Mouse (Mus musculus) midbrain, embryonic 12.5 days (tissue): ENCODE data around the gene Gfpt1. TPM values are rescaled to one million over a fixed set of nuclear protein-coding genes. Genes with fewer than 3 reads are reported as not detected.

Source experiments
- ATAC-seq: fragments of 200-750 bp; cut with Nextera tagmentation; 2 replicates; pipeline ENCODE4 v1.8.0; 2017; ENCODE audit warnings: low read depth, moderate TSS enrichment, moderate library complexity; ENCODE audit not compliant: low FRiP score
- H3K27ac ChIP-seq: fragments of 300-500 bp; sonication (generic); replicated peaks from 2 replicates; pipeline ENCODE4 v1.5.1; 2016; ENCODE audit warnings: mild to moderate bottlenecking
- H3K27me3 ChIP-seq: fragments of 300-500 bp; sonication (generic); 2 replicates; pipeline ENCODE4 v1.6.1; 2016; ENCODE audit warnings: mild to moderate bottlenecking
- H3K36me3 ChIP-seq: fragments of 300-500 bp; sonication (generic); 2 replicates; pipeline ENCODE4 v1.6.1; 2016
- H3K4me1 ChIP-seq: fragments of 300-500 bp; sonication (generic); 2 replicates; pipeline ENCODE4 v1.6.1; 2016
- H3K4me2 ChIP-seq: fragments of 300-500 bp; sonication (generic); replicated peaks from 2 replicates; pipeline ENCODE4 v1.6.1; 2016; ENCODE audit warnings: mild to moderate bottlenecking, moderate library complexity
- H3K4me3 ChIP-seq: fragments of 300-500 bp; sonication (generic); 2 replicates; pipeline ENCODE4 v1.5.1; 2016; ENCODE audit warnings: mild to moderate bottlenecking
- H3K9ac ChIP-seq: fragments of 300-500 bp; sonication (generic); replicated peaks from 2 replicates; pipeline ENCODE4 v1.6.1; 2016; ENCODE audit warnings: mild to moderate bottlenecking, moderate library complexity
- H3K9me3 ChIP-seq: fragments of 300-500 bp; sonication (generic); 2 replicates; pipeline ENCODE4 v1.6.1; 2016; ENCODE audit warnings: mild to moderate bottlenecking
- WGBS: fragments of 180-500 bp; shearing (Covaris S2); methylation state at CpG from one replicate; pipeline ENCODE4 v1.1.7; 2016; 5-methylcytosine and 5-hydroxymethylcytosine counted together
- polyA plus RNA-seq: library from polyadenylated mRNA; unstranded; fragments of >200 nt; fragmentation: Nextera tagmentation; extraction: Ambion mirVana; gene quantifications from 2 replicates; pipeline ENCODE4 v1.2.1, GENCODE M21; 2016

The Gfpt1 gene
- polyA plus RNA-seq, 1 experiment from 2014 or later = 18.8 TPM

GRCm38 (mm10) chr6:87102421-87102911 is 59.8 kb downstream of the Gfpt1 start:
- Histone ChIP-seq H3K27ac (no peak overlapping the region), H3K27me3 (no peaks in the 10 kb centered on the region), H3K36me3 (no peaks in the 10 kb centered on the region), H3K4me2 (no peak overlapping the region), H3K9me3 (no peaks in the 10 kb centered on the region), H3K9ac (no peak overlapping the region), H3K4me3 (no peak overlapping the region), H3K4me1 (peaks cover 12% of the 10 kb centered on the region)
- ATAC-seq = no peak
- WGBS = 30% methylated on average over 7 of the region's 7 CpGs

DNA sequence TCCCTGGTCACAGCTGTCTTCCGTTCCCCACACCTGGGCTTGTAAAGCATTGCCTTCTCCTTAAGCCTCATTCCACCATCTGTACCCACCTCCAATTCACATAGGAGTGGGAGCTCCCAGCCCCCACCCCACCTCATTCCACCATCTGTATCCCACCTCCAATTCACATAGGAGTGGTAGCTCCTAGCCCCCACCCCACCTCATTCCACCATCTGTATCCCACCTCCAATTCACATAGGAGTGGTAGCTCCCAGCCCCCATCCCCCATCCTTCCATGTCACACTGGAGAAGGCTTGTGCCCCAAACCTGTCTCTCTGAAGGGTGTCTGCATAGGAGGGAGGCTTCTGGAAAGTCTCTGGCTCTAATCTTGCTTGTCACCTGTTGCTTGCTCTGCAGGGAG is 60.7 kb downstream of the Gfpt1 start:
- Histone ChIP-seq H3K36me3 (no peaks in the 10 kb centered on the region), H3K4me1 (peaks cover 12% of the 10 kb centered on the region), H3K27ac (no peak overlapping the region), H3K9ac (no peak overlapping the region), H3K9me3 (no peaks in the 10 kb centered on the region), H3K4me2 (no peak overlapping the region), H3K4me3 (no peak overlapping the region), H3K27me3 (no peaks in the 10 kb centered on the region)
- no peak for ATAC-seq
- WGBS = 100% methylated on average over 1 of the region's 1 CpGs

GRCm38 (mm10) chr6:87104123-87104796 is 61.6 kb downstream of the Gfpt1 start, which contains the start of gene D6Ertd527e:
Gene D6Ertd527e, plus strand, starts transcription at chr6:87104746.
- Histone ChIP-seq H3K9me3 (no peaks in the 10 kb centered on the region), H3K27me3 (no peaks in the 10 kb centered on the region), H3K4me3 (no peak within 1 kb of the TSS), H3K4me2 (no peak within 1 kb of the TSS), H3K27ac (no peak within 1 kb of the TSS), H3K4me1 (peaks cover 9% of the 10 kb centered on the region), H3K9ac (no peak within 1 kb of the TSS), H3K36me3 (no peaks in the 10 kb centered on the region)
- WGBS = 86% methylated on average over 11 of the region's 11 CpGs
- no peak for ATAC-seq

DNA sequence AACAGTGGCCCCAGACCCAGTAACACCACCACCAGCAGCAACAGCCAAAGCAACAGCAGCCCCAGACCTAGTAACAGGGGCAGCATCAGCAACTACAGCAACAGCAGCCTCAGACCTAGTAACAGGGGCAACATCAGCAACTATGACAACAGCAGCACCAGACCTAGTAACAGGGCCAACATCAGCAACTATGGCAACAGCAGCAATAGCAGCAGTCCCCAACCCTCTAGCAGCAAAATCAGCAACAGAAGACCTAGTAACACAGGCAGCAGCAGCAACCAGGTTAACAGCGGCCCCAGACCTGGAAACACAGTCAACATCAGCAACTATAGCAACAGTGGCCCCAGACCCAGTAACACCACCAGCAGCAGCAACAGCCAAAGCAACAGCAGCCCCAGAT is 68.8 kb downstream of the Gfpt1 start:
- H3K9ac ChIP-seq = no peak overlapping the region
- H3K4me1 ChIP-seq = no peaks in the 10 kb centered on the region
- WGBS = 95% methylated on average over 1 of the region's 1 CpGs
- H3K27ac ChIP-seq = no peak overlapping the region
- no peak overlapping the region for H3K4me3 ChIP-seq
- H3K27me3 ChIP-seq = no peaks in the 10 kb centered on the region
- H3K9me3 ChIP-seq = no peaks in the 10 kb centered on the region
- H3K36me3 ChIP-seq = no peaks in the 10 kb centered on the region
- no peak overlapping the region for H3K4me2 ChIP-seq
- ATAC-seq = no peak

DNA sequence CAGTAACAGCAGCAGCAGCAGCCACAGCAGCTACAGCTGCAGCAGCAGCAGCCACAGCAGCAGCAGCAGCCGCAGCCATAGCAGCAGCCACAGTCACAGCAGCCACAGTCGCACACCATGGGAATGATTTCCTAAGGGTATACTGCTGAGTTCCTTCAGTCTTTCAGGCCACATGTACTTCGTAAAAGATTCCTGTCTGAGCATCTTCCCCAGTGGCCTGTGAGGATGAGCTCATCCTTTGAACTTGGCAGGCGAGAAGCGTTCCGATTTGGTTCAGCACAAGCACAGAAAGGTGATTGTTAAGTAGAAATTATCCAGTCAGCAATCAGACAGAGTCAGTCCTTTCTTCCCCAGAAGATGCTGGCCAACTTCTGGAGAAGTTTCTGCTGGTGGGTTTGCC is 69.5 kb downstream of the Gfpt1 start:
- H3K27ac ChIP-seq = no peak overlapping the region

GRCm38 (mm10) chr6:87115981-87116380 is 73.3 kb downstream of the Gfpt1 start:
- 83% methylated on average over 2 of the region's 2 CpGs for WGBS

More for the DNA sequence above, 69.5 kb downstream of the Gfpt1 start:
- no peak overlapping the region for H3K4me2 ChIP-seq
- no peaks in the 10 kb centered on the region for H3K27me3 ChIP-seq
- H3K4me1 ChIP-seq = no peaks in the 10 kb centered on the region
- WGBS = 89% methylated on average over 6 of the region's 6 CpGs
- H3K9ac ChIP-seq = no peak overlapping the region
- H3K9me3 ChIP-seq = no peaks in the 10 kb centered on the region
- H3K36me3 ChIP-seq = no peaks in the 10 kb centered on the region
- no peak overlapping the region for H3K4me3 ChIP-seq
- no peak for ATAC-seq

GRCm38 (mm10) chr6:87116596-87116995 is 74.0 kb downstream of the Gfpt1 start:
- ATAC-seq = no peak
- no peaks in the 10 kb centered on the region for H3K36me3 ChIP-seq
- WGBS = 84% methylated on average over 7 of the region's 7 CpGs
- no peak overlapping the region for H3K4me3 ChIP-seq
- H3K27ac ChIP-seq = no peak overlapping the region
- no peaks in the 10 kb centered on the region for H3K4me1 ChIP-seq
- H3K4me2 ChIP-seq = no peak overlapping the region
- no peaks in the 10 kb centered on the region for H3K27me3 ChIP-seq
- no peak overlapping the region for H3K9ac ChIP-seq
- H3K9me3 ChIP-seq = no peaks in the 10 kb centered on the region

More at GRCm38 (mm10) chr6:87115981-87116380, 73.3 kb downstream of the Gfpt1 start:
- Histone ChIP-seq H3K4me2 (no peak overlapping the region), H3K9me3 (no peaks in the 10 kb centered on the region), H3K27me3 (no peaks in the 10 kb centered on the region), H3K36me3 (no peaks in the 10 kb centered on the region), H3K4me3 (no peak overlapping the region), H3K9ac (no peak overlapping the region), H3K4me1 (no peaks in the 10 kb centered on the region), H3K27ac (no peak overlapping the region)
- no peak for ATAC-seq

DNA sequence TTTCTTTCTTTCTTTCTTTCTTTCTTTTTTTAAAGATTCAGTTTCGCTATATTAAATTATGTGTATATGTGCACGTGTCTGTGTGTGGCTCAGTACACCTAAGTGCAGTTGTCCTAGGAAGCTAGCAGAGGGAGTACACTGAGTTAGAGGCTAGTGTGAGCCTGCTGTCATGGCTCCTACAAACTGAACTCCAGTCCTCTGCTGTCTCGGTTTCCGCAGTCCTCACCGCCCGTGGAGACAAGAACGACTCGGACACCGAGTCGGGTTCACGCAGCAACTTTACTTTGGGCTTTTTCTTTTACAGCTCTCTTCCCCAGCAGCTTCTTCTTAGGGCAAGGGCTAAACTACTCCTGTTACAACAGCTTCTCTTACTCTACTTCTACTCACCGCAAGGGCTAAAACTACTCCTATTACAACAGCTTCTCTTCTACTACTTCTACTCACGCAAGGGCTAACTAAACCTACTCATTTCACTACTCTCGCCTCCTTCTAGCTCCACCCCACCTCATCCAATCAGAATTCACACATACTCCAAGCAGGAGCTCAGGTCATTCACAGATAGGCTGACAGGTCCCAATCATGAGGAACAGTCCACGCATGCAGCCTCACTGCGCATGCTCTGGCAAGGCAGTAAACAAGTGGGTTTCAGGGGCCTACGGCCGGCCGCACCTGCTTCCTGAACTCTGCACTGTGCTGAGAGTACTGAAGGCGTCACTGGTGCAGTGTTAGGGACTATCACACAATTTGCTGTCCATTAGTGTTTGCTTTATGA is 76.6 kb downstream of the Gfpt1 start:
- H3K4me1 ChIP-seq = no peaks in the 10 kb centered on the region
- no peak overlapping the region for H3K4me3 ChIP-seq
- no peaks in the 10 kb centered on the region for H3K9me3 ChIP-seq
- H3K36me3 ChIP-seq = no peaks in the 10 kb centered on the region
- ATAC-seq = no peak
- H3K9ac ChIP-seq = no peak overlapping the region
- H3K27ac ChIP-seq = no peak overlapping the region
- H3K4me2 ChIP-seq = no peak overlapping the region
- 92% methylated on average over 20 of the region's 20 CpGs for WGBS
- no peaks in the 10 kb centered on the region for H3K27me3 ChIP-seq

- no peaks in the 10 kb centered on the region for H3K27me3 ChIP-seq
- H3K27ac ChIP-seq = no peak overlapping the region
- no peak overlapping the region for H3K4me2 ChIP-seq
- ATAC-seq = no peak
- no peaks in the 10 kb centered on the region for H3K4me1 ChIP-seq
- H3K9me3 ChIP-seq = no peaks in the 10 kb centered on the region
- WGBS = 79% methylated on average over 4 of the region's 4 CpGs
- no peaks in the 10 kb centered on the region for H3K36me3 ChIP-seq
- no peak overlapping the region for H3K4me3 ChIP-seq
- no peak overlapping the region for H3K9ac ChIP-seq
Measured at GRCm38 (mm10) chr6:87119975-87120374, 77.3 kb downstream of the Gfpt1 start.

DNA sequence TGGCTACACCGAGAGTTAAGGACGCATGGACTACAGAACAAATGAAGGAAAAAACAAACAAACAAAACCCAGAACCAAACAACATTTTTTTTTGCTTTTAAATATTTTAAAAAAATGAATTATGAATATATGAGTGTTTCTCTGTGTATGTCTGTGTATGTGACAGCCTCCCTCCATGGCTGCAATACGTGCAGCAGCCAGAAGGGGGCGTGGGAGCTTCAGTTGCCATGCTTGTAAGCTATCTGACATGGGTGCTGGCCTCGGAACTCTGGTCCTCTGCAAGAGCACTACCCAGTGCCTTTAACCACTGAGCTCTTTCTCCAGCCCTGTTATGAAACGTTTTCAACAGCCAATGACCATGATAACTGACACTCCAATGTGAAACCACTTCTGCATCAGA is 78.0 kb downstream of the Gfpt1 start:
- H3K27ac ChIP-seq = no peak overlapping the region
- no peaks in the 10 kb centered on the region for H3K9me3 ChIP-seq
- H3K4me3 ChIP-seq = no peak overlapping the region
- H3K27me3 ChIP-seq = no peaks in the 10 kb centered on the region
- WGBS = 89% methylated on average over 6 of the region's 6 CpGs
- no peak for ATAC-seq
- no peak overlapping the region for H3K4me2 ChIP-seq
- H3K9ac ChIP-seq = no peak overlapping the region
- H3K36me3 ChIP-seq = no peaks in the 10 kb centered on the region
- H3K4me1 ChIP-seq = no peaks in the 10 kb centered on the region

DNA sequence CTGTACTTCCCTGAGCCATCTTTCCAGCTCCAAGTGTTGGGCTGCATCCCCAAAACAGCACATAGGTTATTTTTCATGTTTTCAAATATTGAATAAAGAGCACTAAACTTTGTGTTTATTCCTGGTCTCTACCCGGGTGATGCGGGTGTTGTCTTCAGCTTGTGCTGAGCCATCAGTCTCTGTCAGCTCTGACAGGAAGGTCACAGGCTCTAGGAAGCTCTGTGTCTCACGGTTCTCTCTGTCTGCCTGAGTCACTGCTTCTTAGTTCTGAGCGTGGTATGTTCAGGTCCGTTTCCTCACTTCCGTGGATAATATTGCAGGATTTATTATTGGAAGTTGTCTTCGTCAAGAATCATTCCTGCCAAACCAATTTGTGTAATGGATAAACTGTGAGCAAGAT is 79.3 kb downstream of the Gfpt1 start:
- Histone ChIP-seq H3K36me3 (no peaks in the 10 kb centered on the region), H3K27me3 (no peaks in the 10 kb centered on the region), H3K4me2 (no peak overlapping the region), H3K9ac (no peak overlapping the region), H3K4me1 (no peaks in the 10 kb centered on the region), H3K27ac (no peak overlapping the region), H3K4me3 (no peak overlapping the region), H3K9me3 (no peaks in the 10 kb centered on the region)
- 88% methylated on average over 7 of the region's 7 CpGs for WGBS
- no peak for ATAC-seq

DNA sequence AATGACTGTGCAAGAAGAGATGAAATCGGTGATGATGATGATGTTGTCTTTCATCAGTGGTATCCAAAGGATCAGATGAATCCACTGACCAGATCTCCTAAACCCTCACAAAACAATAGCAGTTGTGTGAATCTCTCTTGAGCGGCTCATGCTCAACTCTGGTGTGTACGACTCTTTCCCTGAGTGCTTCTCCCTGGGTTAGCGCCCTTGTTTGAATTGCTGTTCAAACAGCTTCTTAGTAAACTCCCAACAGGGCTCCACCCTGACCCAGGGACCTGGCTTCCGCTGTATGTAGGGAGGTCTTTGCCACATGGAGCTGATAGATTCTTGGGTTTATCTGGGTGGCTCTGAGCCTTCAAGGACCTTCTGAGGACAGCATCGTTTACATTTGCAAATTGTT is 80.8 kb downstream of the Gfpt1 start:
- no peak for ATAC-seq
- no peak overlapping the region for H3K4me3 ChIP-seq
- H3K4me1 ChIP-seq = no peaks in the 10 kb centered on the region
- H3K4me2 ChIP-seq = no peak overlapping the region
- WGBS = 84% methylated on average over 6 of the region's 6 CpGs
- H3K27me3 ChIP-seq = no peaks in the 10 kb centered on the region
- H3K36me3 ChIP-seq = no peaks in the 10 kb centered on the region
- H3K27ac ChIP-seq = no peak overlapping the region
- no peaks in the 10 kb centered on the region for H3K9me3 ChIP-seq
- H3K9ac ChIP-seq = no peak overlapping the region
